ENCODE assay signal across 9 mouse cellular contexts in the genomic region with DNA sequence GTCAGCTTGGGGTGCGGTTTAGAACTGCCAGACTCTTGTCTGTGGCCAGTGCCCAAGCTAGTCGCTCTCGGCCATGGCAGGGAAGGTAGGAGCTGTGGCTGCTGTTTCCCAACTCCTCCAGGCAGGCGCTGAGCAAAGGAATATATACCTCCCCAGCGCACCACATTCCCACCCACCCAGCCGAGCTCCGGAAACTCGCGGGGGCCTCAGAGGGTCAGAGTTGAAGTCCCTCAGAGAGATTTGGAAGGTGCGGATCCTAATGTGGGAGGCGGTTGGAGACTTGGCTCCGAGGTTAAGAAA. TPM values are rescaled to one million over a fixed set of nuclear protein-coding genes. Genes with fewer than 3 reads are reported as not detected.
DNase-seq lines count a peak whose midpoint lies in the region; ATAC-seq and TF ChIP-seq lines count a peak whose summit lies in the region.
"Had no signal": no experiment of that assay in that cellular context is flagged by ENCODE, and none has a peak within 500 bp of the region (broad histone marks: within the 10 kb centered on the region; RNA-seq: fewer than 3 reads in every experiment).

No protein-coding gene starts in this region.

- no peaks in the 10 kb centered on the region for H3K36me3 ChIP-seq in embryonic facial prominence, embryonic 13.5 days
- H3K36me3 ChIP-seq in hindbrain, postnatal 0 days (ENCODE audit: insufficient read depth, low read length), result no peaks in the 10 kb centered on the region
- no peaks in the 10 kb centered on the region for H3K36me3 ChIP-seq in midbrain, postnatal 0 days (ENCODE audit: insufficient read depth, low read length)

- no peak overlapping the region for H3K27ac ChIP-seq in layer of hippocampus, adult 2 months
- no peak overlapping the region for H3K27ac ChIP-seq in embryonic facial prominence, embryonic 13.5 days
- no peak overlapping the region for H3K27ac ChIP-seq in hindbrain, postnatal 0 days
- H3K27ac ChIP-seq in midbrain, postnatal 0 days (ENCODE audit: low read depth, low read length), result no peak overlapping the region

- 24% methylated on average over 12 of the region's 12 CpGs for WGBS in embryonic facial prominence, embryonic 13.5 days
- WGBS in hindbrain, postnatal 0 days, result 21% methylated on average over 12 of the region's 12 CpGs
- 21% methylated on average over 12 of the region's 12 CpGs for WGBS in midbrain, postnatal 0 days

- no peak for TF ChIP-seq CTCF in layer of hippocampus, adult 2 months (conservative IDR thresholded peaks at IDR 0.05)
- no peak for TF ChIP-seq CTCF in hindbrain, postnatal 0 days (IDR thresholded peaks at IDR 0.05; ENCODE audit: low read depth)
- no peak for TF ChIP-seq CTCF in midbrain, postnatal 0 days (IDR thresholded peaks at IDR 0.05)

- ATAC-seq in embryonic facial prominence, embryonic 13.5 days (ENCODE audit: insufficient number of reproducible peaks, insufficient read depth, low FRiP score, low TSS enrichment, low read depth), result peak; percentile 50; the same call in 1 of the 2 replicates
- no peak for ATAC-seq in hindbrain, postnatal 0 days
- no peak for ATAC-seq in midbrain, postnatal 0 days (ENCODE audit: low FRiP score)

- H3K27me3 ChIP-seq in embryonic facial prominence, embryonic 13.5 days, result no peaks in the 10 kb centered on the region
- no peaks in the 10 kb centered on the region for H3K27me3 ChIP-seq in hindbrain, postnatal 0 days (ENCODE audit: insufficient read depth, low read length)
- no peaks in the 10 kb centered on the region for H3K27me3 ChIP-seq in midbrain, postnatal 0 days (ENCODE audit: insufficient read depth, low read length)

- intact Hi-C loops in left cerebral cortex, postnatal 14 days (cut with DNase I), result no loop called here

- H3K9me3 ChIP-seq in embryonic facial prominence, embryonic 13.5 days, result no peaks in the 10 kb centered on the region
- no peaks in the 10 kb centered on the region for H3K9me3 ChIP-seq in hindbrain, postnatal 0 days (ENCODE audit: low read length)
- H3K9me3 ChIP-seq in midbrain, postnatal 0 days (ENCODE audit: low read length), result no peaks in the 10 kb centered on the region

- peak in 1 of 2 experiments; percentile 9 for DNase-seq in layer of hippocampus, adult 2 months (ENCODE audit: low spot score in 2 of 2)
- no peak for DNase-seq in layer of hippocampus, adult 9-11 months
- no peak for DNase-seq in hindbrain, postnatal 0 days (ENCODE audit: low spot score)
- no peak for DNase-seq in midbrain, postnatal 0 days (ENCODE audit: low spot score)
- no peak for DNase-seq in layer of hippocampus, adult 8-10 months (ENCODE audit: low spot score in 2 of 2)
- DNase-seq in left cerebral cortex, postnatal 14 days (ENCODE audit: low spot score in 2 of 2), result no peak
- no peak for DNase-seq in ovary, adult 18-20 months (ENCODE audit: low spot score)

- peaks cover 7% of the 10 kb centered on the region for H3K4me1 ChIP-seq in embryonic facial prominence, embryonic 13.5 days
- H3K4me1 ChIP-seq in hindbrain, postnatal 0 days (ENCODE audit: insufficient read depth, low read length), result no peaks in the 10 kb centered on the region
- H3K4me1 ChIP-seq in midbrain, postnatal 0 days (ENCODE audit: insufficient read depth, low read length), result no peaks in the 10 kb centered on the region

- peak overlapping the region; percentile 64 for H3K9ac ChIP-seq in embryonic facial prominence, embryonic 13.5 days
- peak overlapping the region; percentile 48 for H3K9ac ChIP-seq in hindbrain, postnatal 0 days (replicated peaks; ENCODE audit: low read length)
- peak overlapping the region; percentile 37; the same call in 1 of the 2 replicates for H3K9ac ChIP-seq in midbrain, postnatal 0 days (replicated peaks; ENCODE audit: low read length, poor library complexity, severe bottlenecking)

- peak overlapping the region; percentile 56 for H3K4me3 ChIP-seq in layer of hippocampus, adult 2 months
- H3K4me3 ChIP-seq in embryonic facial prominence, embryonic 13.5 days, result peak overlapping the region; percentile 53
- peak overlapping the region; percentile 57 for H3K4me3 ChIP-seq in hindbrain, postnatal 0 days (ENCODE audit: low read length)
- peak overlapping the region; percentile 54 for H3K4me3 ChIP-seq in midbrain, postnatal 0 days (ENCODE audit: low read depth, low read length)

- peak overlapping the region; percentile 78 for H3K4me2 ChIP-seq in embryonic facial prominence, embryonic 13.5 days
- peak overlapping the region; percentile 68 for H3K4me2 ChIP-seq in hindbrain, postnatal 0 days (ENCODE audit: low read depth, low read length)
- peak overlapping the region; percentile 79 for H3K4me2 ChIP-seq in midbrain, postnatal 0 days (ENCODE audit: low read depth, low read length, poor library complexity, severe bottlenecking)

RNA-seq across cellular contexts. Expression of a gene that starts 8.9 kb away (rescaled TPM):
- not detected for total RNA-seq in layer of hippocampus, adult 2 months (2021)
- polyA plus RNA-seq in embryonic facial prominence, embryonic 13.5 days (2015; fragmentation: Nextera tagmentation; extraction: Ambion mirVana), result not detected in 2 replicates
- not detected in 2 replicates for total RNA-seq in hindbrain, postnatal 0 days (2014; rRNA removed)
- not detected in 2 replicates for polyA plus RNA-seq in hindbrain, postnatal 0 days (2015; fragmentation: Nextera tagmentation; extraction: Ambion mirVana)
- total RNA-seq in midbrain, postnatal 0 days (2014; rRNA removed), result not detected in 2 replicates
- not detected in 2 replicates for polyA plus RNA-seq in midbrain, postnatal 0 days (2015; fragmentation: Nextera tagmentation; extraction: Ambion mirVana)
- total RNA-seq in layer of hippocampus, adult 8-10 months (2022), result not detected
- total RNA-seq in left cerebral cortex, postnatal 14 days (2021), result not detected
- total RNA-seq: gastrocnemius, postnatal 14 days had no signal
